Mouse (Mus musculus) brain, embryonic 14.5 days (tissue): ENCODE results near the gene C1s1.
"Not testable (repeated sequence)": the region's sequence is repeated elsewhere in the genome, so short reads cannot be mapped to it uniquely, and the experiment has no call there.

Source experiments
- CTCF ChIP-seq: fragments of 200-500 bp; IDR thresholded peaks from 2 replicates; pipeline ENCODE4 v1.5.1; 2012; ENCODE audit warnings: inconsistent platforms, mild to moderate bottlenecking, moderate library complexity, borderline replicate concordance; ENCODE audit not compliant: insufficient read depth, insufficient read length; ENCODE audit errors: extremely low read depth
- POLR2A ChIP-seq: fragments of 200-500 bp; IDR thresholded peaks from 2 replicates; pipeline ENCODE4 v1.6.1; 2012; ENCODE audit warnings: mild to moderate bottlenecking, inconsistent platforms, borderline replicate concordance; ENCODE audit not compliant: poor library complexity, insufficient read depth, insufficient read length, severe bottlenecking; ENCODE audit errors: extremely low read depth

- not testable (repeated sequence) for TF ChIP-seq CTCF, POLR2A
Measured at GRCm38 (mm10) chr6:124541176-124541575, 983 bp downstream of the C1s1 start.
